Mouse (Mus musculus) right cerebral cortex, postnatal 36 days (tissue): ENCODE results near the gene Abi3.

Experiments used
- DNase-seq, 2 experiments: peaks; one replicate each; pipeline ENCODE4 v3.0.0; 2022; ENCODE audit warnings: low spot score in 2 of 2, mixed read lengths in 1 of 2

The Abi3 gene

GRCm38 (mm10) chr11:95826317-95827167 is 15.7 kb downstream of the Abi3 start:
- DNase-seq, result no peak

- DNase-seq, result no peak
These were observed 16.7 kb downstream of the Abi3 start for GRCm38 (mm10) chr11:95825625-95826024.

GRCm38 (mm10) chr11:95824877-95825243 is 17.4 kb downstream of the Abi3 start:
- DNase-seq, result peak; percentile 37 to 58

- peak; percentile 77 to 88 for DNase-seq
These were observed 18.0 kb downstream of the Abi3 start, which contains the start of gene Phospho1 for GRCm38 (mm10) chr11:95824071-95824876. TSS of gene Phospho1 (plus strand) at chr11:95824499.

- DNase-seq, result no peak
These were observed 19.8 kb downstream of the Abi3 start for GRCm38 (mm10) chr11:95822437-95822836.

- no peak for DNase-seq
These were observed 20.8 kb downstream of the Abi3 start for GRCm38 (mm10) chr11:95821511-95821910.

GRCm38 (mm10) chr11:95819138-95819537 is 23.1 kb downstream of the Abi3 start:
- no peak for DNase-seq

- DNase-seq, result no peak
These were observed 26.9 kb downstream of the Abi3 start for GRCm38 (mm10) chr11:95815412-95815811.

- no peak for DNase-seq
These were observed 27.4 kb downstream of the Abi3 start for GRCm38 (mm10) chr11:95814857-95815256.

GRCm38 (mm10) chr11:95814101-95814500 is 28.2 kb downstream of the Abi3 start:
- no peak for DNase-seq

- DNase-seq, result no peak
These were observed 30.1 kb downstream of the Abi3 start for GRCm38 (mm10) chr11:95812224-95812623.

GRCm38 (mm10) chr11:95811741-95812140 is 30.5 kb downstream of the Abi3 start:
- no peak for DNase-seq

- no peak for DNase-seq
These were observed 31.4 kb downstream of the Abi3 start for GRCm38 (mm10) chr11:95810828-95811227.

GRCm38 (mm10) chr11:95809603-95810002 is 32.7 kb downstream of the Abi3 start:
- DNase-seq, result no peak

GRCm38 (mm10) chr11:95808448-95809011 is 33.7 kb downstream of the Abi3 start:
- DNase-seq, result no peak

GRCm38 (mm10) chr11:95807884-95808283 is 34.4 kb downstream of the Abi3 start:
- DNase-seq, result no peak

GRCm38 (mm10) chr11:95805527-95805926 is 36.7 kb downstream of the Abi3 start:
- DNase-seq, result no peak

GRCm38 (mm10) chr11:95805010-95805409 is 37.3 kb downstream of the Abi3 start:
- DNase-seq, result no peak

- no peak for DNase-seq
These were observed 46.7 kb downstream of the Abi3 start for GRCm38 (mm10) chr11:95795582-95795981.

- no peak for DNase-seq
These were observed 48.1 kb downstream of the Abi3 start for GRCm38 (mm10) chr11:95794201-95794600.

GRCm38 (mm10) chr11:95792950-95793509 is 49.2 kb downstream of the Abi3 start:
- DNase-seq, result no peak

- DNase-seq, result peak; percentile 58 to 62
These were observed 50.5 kb downstream of the Abi3 start for GRCm38 (mm10) chr11:95791787-95792186.
